Mouse (Mus musculus) bone marrow macrophage, adult 2 months (primary cell): ENCODE measurements around the gene Actr10.

Experiments
- CTCF ChIP-seq: IDR thresholded peaks from 2 replicates; pipeline ENCODE4 v1.5.1; 2012; ENCODE audit warnings: low read depth, mild to moderate bottlenecking, low read length, moderate library complexity
- POLR2A ChIP-seq: IDR thresholded peaks from 2 replicates; pipeline ENCODE4 v1.6.1; 2012; ENCODE audit warnings: mild to moderate bottlenecking, low read depth, low read length, borderline replicate concordance

GRCm38 (mm10) chr12:70907651-70908050 is 30.0 kb upstream of the Actr10 start:
- TF ChIP-seq CTCF (no peak), POLR2A (no peak)
